Mouse (Mus musculus) left cerebral cortex, adult 18-20 months (tissue): Measurements from ENCODE around the gene Ccdc91. TPM values are rescaled to one million over a fixed set of nuclear protein-coding genes. Genes with fewer than 3 reads are reported as not detected.
A peak's percentile ranks its signal among the peaks of the same experiment; 100 is the strongest.

ENCODE experiments used
- DNase-seq, 2 experiments: peaks; one replicate each; pipeline ENCODE4 v3.0.0; 2021 to 2022; ENCODE audit warnings: low spot score in 2 of 2, mixed read lengths in 1 of 2
- long read RNA-seq, 2 experiments: library from polyadenylated mRNA; stranded (forward); transcript quantifications; one replicate each; pipeline ENCODE4 v2.0.0; 2021
- total RNA-seq, 2 experiments: library from RNA; stranded (reverse); gene quantifications; 2 replicates each; pipeline ENCODE4 v1.2.3; 2021

Ccdc91 gene
- total RNA-seq = 10 to 100 TPM; 35.2 to 37.6 TPM
- long read RNA-seq, experiment 1, transcript Ccdc91-201 (13 exons, 2,459 nt) = major isoform, 28 of 48 reads
- long read RNA-seq, experiment 1, partial matches to known transcripts = 2 of 48 reads
- long read RNA-seq, experiment 1, other reads (novel, unspliced or antisense) = 18 of 48 reads
- long read RNA-seq, experiment 2, transcript Ccdc91-201 (13 exons, 2,459 nt) = major isoform, 25 of 46 reads
- long read RNA-seq, experiment 2, partial matches to known transcripts = 1 of 46 reads
- long read RNA-seq, experiment 2, other reads (novel, unspliced or antisense) = 20 of 46 reads

GRCm38 (mm10) chr6:147475727-147476613 lies at the start of gene Ccdc91:
TSS of gene Ccdc91 (plus strand) at chr6:147475828.
- DNase-seq = peak; percentile 89 to 90

GRCm38 (mm10) chr6:147426927-147427487 lies 48.6 kb upstream of the Ccdc91 start:
- DNase-seq = no peak

- no peak for DNase-seq
These were observed 19.9 kb upstream of the Ccdc91 start for GRCm38 (mm10) chr6:147455775-147456174.

- no peak for DNase-seq
These were observed 16.9 kb upstream of the Ccdc91 start for GRCm38 (mm10) chr6:147458637-147459301.

- no peak for DNase-seq
These were observed 5.6 kb upstream of the Ccdc91 start for GRCm38 (mm10) chr6:147470016-147470415.

- no peak for DNase-seq
These were observed 5.5 kb downstream of the Ccdc91 start for GRCm38 (mm10) chr6:147481141-147481540.

GRCm38 (mm10) chr6:147490120-147490519 lies 14.5 kb downstream of the Ccdc91 start:
- DNase-seq = no peak

GRCm38 (mm10) chr6:147492551-147492950 lies 16.9 kb downstream of the Ccdc91 start:
- no peak for DNase-seq

GRCm38 (mm10) chr6:147501439-147501838 lies 25.8 kb downstream of the Ccdc91 start:
- no peak for DNase-seq

- no peak for DNase-seq
These were observed 30.4 kb downstream of the Ccdc91 start for GRCm38 (mm10) chr6:147506074-147506473.

- DNase-seq = peak in 1 of 2 experiments; percentile 3
These were observed 30.9 kb downstream of the Ccdc91 start for GRCm38 (mm10) chr6:147506496-147506895.

- DNase-seq = no peak
These were observed 31.6 kb downstream of the Ccdc91 start for GRCm38 (mm10) chr6:147507186-147507585.

GRCm38 (mm10) chr6:147510516-147510915 lies 34.9 kb downstream of the Ccdc91 start:
- DNase-seq = no peak

GRCm38 (mm10) chr6:147517909-147518308 lies 42.3 kb downstream of the Ccdc91 start:
- DNase-seq = peak; percentile 25 to 73

GRCm38 (mm10) chr6:147525236-147525635 lies 49.6 kb downstream of the Ccdc91 start:
- DNase-seq = no peak

- no peak for DNase-seq
These were observed 59.3 kb downstream of the Ccdc91 start for GRCm38 (mm10) chr6:147534971-147535370.

GRCm38 (mm10) chr6:147538236-147538635 lies 62.6 kb downstream of the Ccdc91 start:
- no peak for DNase-seq

GRCm38 (mm10) chr6:147539056-147539600 lies 63.5 kb downstream of the Ccdc91 start:
- DNase-seq = no peak

- no peak for DNase-seq
These were observed 65.3 kb downstream of the Ccdc91 start for GRCm38 (mm10) chr6:147540942-147541341.

GRCm38 (mm10) chr6:147555591-147555990 lies 80.0 kb downstream of the Ccdc91 start:
- DNase-seq = no peak

GRCm38 (mm10) chr6:147559316-147559715 lies 83.7 kb downstream of the Ccdc91 start:
- no peak for DNase-seq
